Mouse (Mus musculus): ENCODE data around the gene Raly.
A peak's percentile ranks its signal among the peaks of the same experiment; 100 is the strongest.

Gene Raly

GRCm38 (mm10) chr2:154790656-154791483 lies at the start of gene Raly, which contains the start of gene a:
Raly (plus strand) TSS chr2:154791096.
a (plus strand) TSS chr2:154791402.
- peak; percentile 94 for DNase-seq (ENCODE audit: low read depth)

GRCm38 (mm10) chr2:154742911-154743819 lies 47.7 kb upstream of the Raly start:
- no peak for DNase-seq (ENCODE audit: low read depth)

- DNase-seq (ENCODE audit: low read depth): no peak
Observed at GRCm38 (mm10) chr2:154743915-154744314, 47.0 kb upstream of the Raly start.

DNA sequence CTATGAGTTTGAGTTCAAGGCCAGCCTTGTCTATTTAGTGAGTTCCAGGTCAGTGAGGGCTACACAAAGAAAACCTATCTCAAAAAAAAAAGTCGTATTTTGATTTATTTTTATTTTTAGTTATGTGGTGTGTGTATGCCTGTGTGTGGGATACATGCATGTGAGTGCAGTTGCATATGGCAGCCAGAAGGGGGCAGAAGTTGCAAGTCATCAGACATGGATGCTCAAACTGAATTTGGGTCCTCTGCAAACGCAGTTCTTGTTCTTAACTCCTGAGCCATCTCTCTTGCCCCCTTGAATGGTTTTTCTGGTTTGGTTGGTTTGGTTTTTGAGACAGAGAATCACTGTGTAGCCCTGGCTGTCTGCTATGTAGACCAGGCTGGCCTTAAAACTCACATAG lies 42.5 kb upstream of the Raly start:
- DNase-seq (ENCODE audit: low read depth): no peak

- DNase-seq (ENCODE audit: low read depth): no peak
Observed at GRCm38 (mm10) chr2:154749046-154750036, 41.6 kb upstream of the Raly start.

- DNase-seq (ENCODE audit: low read depth): no peak
Observed at GRCm38 (mm10) chr2:154751924-154752323, 39.0 kb upstream of the Raly start.

- DNase-seq (ENCODE audit: low read depth): no peak
Observed at GRCm38 (mm10) chr2:154754068-154754560, 36.8 kb upstream of the Raly start.

DNA sequence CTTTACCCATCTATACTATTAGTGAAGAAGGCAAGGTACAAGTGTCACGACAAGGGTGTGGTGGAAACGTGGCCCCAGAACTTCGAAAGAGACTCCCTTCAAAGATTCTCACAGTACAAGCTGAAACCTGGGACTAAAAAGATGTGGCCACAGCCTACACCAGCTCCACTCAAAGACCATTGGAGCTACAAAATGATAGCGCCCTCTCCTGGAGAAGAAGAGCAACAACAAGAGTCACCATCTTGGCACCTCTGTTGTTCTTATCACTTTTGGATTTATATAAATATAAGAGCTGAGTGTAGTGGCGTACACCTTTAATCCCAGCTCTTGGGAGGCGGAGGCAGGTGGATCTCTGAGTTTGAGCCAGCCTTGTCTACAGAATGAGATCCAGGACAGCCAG lies 35.1 kb upstream of the Raly start:
- DNase-seq (ENCODE audit: low read depth): no peak

GRCm38 (mm10) chr2:154757691-154758090 lies 33.2 kb upstream of the Raly start:
- DNase-seq (ENCODE audit: low read depth): no peak

- no peak for DNase-seq (ENCODE audit: low read depth)
Observed at GRCm38 (mm10) chr2:154758454-154758853, 32.4 kb upstream of the Raly start.

DNA sequence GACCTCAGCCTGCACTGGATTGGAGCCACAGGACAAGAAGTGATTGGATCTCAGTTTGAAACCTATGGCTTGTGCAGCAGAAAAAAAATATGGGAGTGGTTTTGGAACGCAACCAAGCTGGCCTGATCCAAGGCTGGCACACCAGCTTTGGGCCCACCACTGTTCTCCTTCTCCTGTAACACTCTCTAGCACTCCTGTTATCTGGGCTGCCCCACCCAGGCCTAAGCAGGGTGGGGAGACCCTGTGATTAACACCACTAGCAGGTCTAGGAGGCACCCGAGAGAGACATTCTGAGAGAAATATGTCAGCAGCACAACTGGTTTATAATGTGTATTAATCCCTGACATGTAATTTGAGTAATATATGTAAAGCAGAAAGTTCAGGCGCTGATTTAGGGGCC lies 27.7 kb upstream of the Raly start:
- no peak for DNase-seq (ENCODE audit: low read depth)

- peak; percentile 72 for DNase-seq (ENCODE audit: low read depth)
Observed at GRCm38 (mm10) chr2:154764828-154765497, 25.9 kb upstream of the Raly start.

- DNase-seq (ENCODE audit: low read depth): no peak
Observed at GRCm38 (mm10) chr2:154765554-154766008, 25.3 kb upstream of the Raly start.

GRCm38 (mm10) chr2:154767051-154767450 lies 23.8 kb upstream of the Raly start:
- no peak for DNase-seq (ENCODE audit: low read depth)

DNA sequence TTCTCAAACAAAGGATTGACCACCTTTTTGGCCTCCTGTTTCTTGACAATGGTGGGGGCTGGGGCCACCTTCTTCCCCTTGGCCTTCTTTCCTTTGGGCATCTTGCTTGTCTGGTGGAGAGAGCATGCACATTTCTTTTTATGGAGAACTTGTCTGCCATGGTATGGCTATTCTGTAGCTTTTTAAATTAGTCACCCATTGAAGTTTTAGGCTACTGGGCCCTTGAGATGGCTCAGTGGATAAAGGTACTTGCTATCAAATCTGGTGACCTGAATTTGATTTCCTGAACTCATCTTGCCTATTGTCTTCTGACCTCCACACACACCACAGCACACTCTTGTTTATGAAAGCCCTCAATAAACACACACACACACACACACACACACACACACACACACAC lies 21.0 kb upstream of the Raly start, which contains the start of gene Gm14214:
Gene Gm14214 (minus strand): TSS at position 101 of the 400 bp plus-strand sequence.
- no peak for DNase-seq (ENCODE audit: low read depth)

GRCm38 (mm10) chr2:154771604-154772003 lies 19.3 kb upstream of the Raly start:
- DNase-seq (ENCODE audit: low read depth): no peak

GRCm38 (mm10) chr2:154774032-154774431 lies 16.9 kb upstream of the Raly start:
- no peak for DNase-seq (ENCODE audit: low read depth)

- no peak for DNase-seq (ENCODE audit: low read depth)
Observed at GRCm38 (mm10) chr2:154776496-154776895, 14.4 kb upstream of the Raly start.

DNA sequence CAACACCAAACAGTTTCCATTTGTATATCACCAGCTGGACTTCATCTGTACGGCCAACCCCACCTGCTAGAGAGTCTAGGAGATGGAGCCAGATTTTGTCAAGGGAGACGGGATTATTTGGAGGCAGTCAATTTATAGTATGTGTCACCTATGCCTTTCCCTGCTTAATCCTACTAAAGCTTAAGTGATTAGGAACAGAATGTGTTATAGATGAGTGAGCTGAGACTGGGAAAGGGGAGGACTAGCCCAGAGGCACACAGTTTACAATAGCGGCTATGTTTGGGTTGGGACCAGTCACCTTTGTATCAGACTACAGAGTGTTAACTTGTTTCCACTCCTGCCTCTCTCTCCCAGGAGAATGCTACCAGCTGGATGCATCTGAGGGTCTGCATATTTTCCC lies 11.2 kb upstream of the Raly start:
- no peak for DNase-seq (ENCODE audit: low read depth)

DNA sequence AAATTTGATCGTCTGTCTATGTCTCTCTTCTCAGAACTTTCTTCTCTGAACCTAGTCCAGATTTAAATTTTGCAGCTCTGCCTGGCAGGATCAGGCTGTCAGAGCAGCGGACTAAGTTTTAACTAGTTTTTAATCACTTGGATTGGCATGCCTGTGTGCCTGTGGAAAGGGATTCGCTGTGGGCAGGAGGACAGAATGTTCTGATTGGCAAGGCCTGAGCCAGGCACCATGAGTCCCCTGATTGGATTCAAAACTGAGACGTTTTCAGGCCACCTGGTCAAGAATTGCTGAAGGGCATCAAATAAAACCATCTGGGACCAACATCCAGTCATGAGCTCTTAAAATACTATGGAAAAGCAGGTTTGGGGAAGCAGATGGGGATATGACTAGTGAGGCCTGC lies 8.5 kb upstream of the Raly start:
- no peak for DNase-seq (ENCODE audit: low read depth)
